Mouse (Mus musculus) CH12.LX (cell line): ENCODE measurements around the gene Aspn.

Experiments
- E2F4 ChIP-seq: IDR thresholded peaks from 2 replicates; pipeline ENCODE4 v1.6.1; 2011; ENCODE audit warnings: low read depth, low read length, improper control_type of control experiment; ENCODE audit not compliant: insufficient replicate concordance
- POLR2A ChIP-seq: IDR thresholded peaks from 2 replicates; pipeline ENCODE4 v1.6.1; 2011; ENCODE audit warnings: low read depth, mild to moderate bottlenecking, improper control_type of control experiment, low read length
- RAD21 ChIP-seq: IDR thresholded peaks from 2 replicates; pipeline ENCODE4 v1.6.1; 2011; ENCODE audit warnings: low read depth, mild to moderate bottlenecking, low read length, improper control_type of control experiment, moderate library complexity
- TCF12 ChIP-seq: IDR thresholded peaks from 2 replicates; pipeline ENCODE4 v1.6.1; 2014; ENCODE audit warnings: low read depth, mild to moderate bottlenecking, inconsistent platforms, low read length, improper control_type of control experiment

DNA sequence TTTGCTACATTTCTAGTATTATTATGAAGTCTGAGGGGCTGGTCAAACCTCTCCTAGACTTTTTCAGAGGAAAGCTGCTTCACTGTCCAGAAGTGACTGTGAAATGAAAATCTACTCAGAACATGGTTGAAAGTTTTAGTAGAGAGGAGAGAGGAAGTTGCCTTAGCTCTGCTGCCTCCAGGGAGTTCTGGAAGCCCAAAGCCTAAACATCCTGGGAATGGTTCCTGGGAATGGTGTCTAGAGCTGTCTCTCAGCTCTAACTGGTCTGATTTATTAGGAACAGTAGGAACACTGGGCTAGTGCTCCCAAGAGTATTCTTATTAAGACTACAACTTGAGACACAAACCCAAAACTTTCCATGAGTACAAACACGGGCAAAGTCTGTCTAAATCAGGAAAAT lies 2.3 kb downstream of the Aspn start:
- TF ChIP-seq TCF12, result no peak
- TF ChIP-seq POLR2A, result no peak
- TF ChIP-seq RAD21, result no peak
- no peak for TF ChIP-seq E2F4
